ENCODE assay signal across 28 mouse cellular contexts in genomic region chr16:48745418-48745817, GRCm38 (mm10). TPM values are rescaled to one million over a fixed set of nuclear protein-coding genes. Genes with fewer than 3 reads are reported as not detected.
DNase-seq lines count a peak whose midpoint lies in the region; ATAC-seq and TF ChIP-seq lines count a peak whose summit lies in the region.
"Had no signal": no experiment of that assay in that cellular context is flagged by ENCODE, and none has a peak within 500 bp of the region (broad histone marks: within the 10 kb centered on the region; RNA-seq: fewer than 3 reads in every experiment).

No protein-coding gene starts in this region.

- H3K27me3 ChIP-seq in liver, postnatal 0 days (ENCODE audit: insufficient read depth, low read length) = 0 out of 2 replicates have a peak, but pooled peaks cover 3% of the 10 kb centered on the region
- no peaks in the 10 kb centered on the region for H3K27me3 ChIP-seq in midbrain, postnatal 0 days (ENCODE audit: insufficient read depth, low read length)
- H3K27me3 ChIP-seq: embryonic facial prominence, embryonic 13.5 days; embryonic facial prominence, embryonic 15.5 days; forebrain, embryonic 13.5 days; forebrain, embryonic 15.5 days had no signal

- H3K9me3 ChIP-seq in liver, postnatal 0 days (ENCODE audit: low read length) = no peaks in the 10 kb centered on the region
- no peaks in the 10 kb centered on the region for H3K9me3 ChIP-seq in midbrain, postnatal 0 days (ENCODE audit: low read length)
- H3K9me3 ChIP-seq: embryonic facial prominence, embryonic 13.5 days; embryonic facial prominence, embryonic 15.5 days; forebrain, embryonic 13.5 days; forebrain, embryonic 15.5 days had no signal

- H3K9ac ChIP-seq in liver, postnatal 0 days (replicated peaks) = no peak overlapping the region
- no peak overlapping the region for H3K9ac ChIP-seq in midbrain, postnatal 0 days (replicated peaks; ENCODE audit: low read length, poor library complexity, severe bottlenecking)
- H3K9ac ChIP-seq: embryonic facial prominence, embryonic 13.5 days; embryonic facial prominence, embryonic 15.5 days; forebrain, embryonic 13.5 days; forebrain, embryonic 15.5 days; forebrain, postnatal 0 days had no signal

- H3K4me2 ChIP-seq in liver, postnatal 0 days (ENCODE audit: low read depth, low read length) = no peak overlapping the region
- H3K4me2 ChIP-seq in midbrain, postnatal 0 days (ENCODE audit: low read depth, low read length, poor library complexity, severe bottlenecking) = no peak overlapping the region
- H3K4me2 ChIP-seq: embryonic facial prominence, embryonic 13.5 days; embryonic facial prominence, embryonic 15.5 days; forebrain, embryonic 13.5 days; forebrain, embryonic 15.5 days had no signal

- no peak for TF ChIP-seq EP300 in liver, postnatal 0 days (IDR thresholded peaks at IDR 0.05; ENCODE audit: low read depth)

- 53% methylated on average over 2 of the region's 2 CpGs for WGBS in liver, postnatal 0 days (ENCODE audit: insufficient replicate concordance)
- 92% methylated on average over 2 of the region's 2 CpGs for WGBS in midbrain, postnatal 0 days

- no peaks in the 10 kb centered on the region for H3K36me3 ChIP-seq in liver, postnatal 0 days (replicated peaks; ENCODE audit: insufficient read depth, low read length)
- H3K36me3 ChIP-seq in midbrain, postnatal 0 days (ENCODE audit: insufficient read depth, low read length) = no peaks in the 10 kb centered on the region
- H3K36me3 ChIP-seq: embryonic facial prominence, embryonic 13.5 days; embryonic facial prominence, embryonic 15.5 days; forebrain, embryonic 15.5 days had no signal

- no peak for TF ChIP-seq CTCF in embryonic fibroblast, embryonic 13.5 days (IDR thresholded peaks at IDR 0.05; ENCODE audit: borderline replicate concordance, insufficient read depth, low read length)
- TF ChIP-seq CTCF in liver, postnatal 0 days (IDR thresholded peaks at IDR 0.05; ENCODE audit: low read depth) = no peak
- no peak for TF ChIP-seq CTCF in midbrain, postnatal 0 days (IDR thresholded peaks at IDR 0.05)

- H3K27ac ChIP-seq in embryonic fibroblast, embryonic 13.5 days (ENCODE audit: insufficient read depth, low read length) = peak overlapping the region; percentile 91
- no peak overlapping the region for H3K27ac ChIP-seq in liver, postnatal 0 days (ENCODE audit: low read depth)
- H3K27ac ChIP-seq in midbrain, postnatal 0 days (ENCODE audit: low read depth, low read length) = no peak overlapping the region
- H3K27ac ChIP-seq: embryonic facial prominence, embryonic 13.5 days; embryonic facial prominence, embryonic 15.5 days; forebrain, embryonic 13.5 days; forebrain, embryonic 15.5 days had no signal

- peak; percentile 65 for ATAC-seq in CD4-positive, CD25-positive, alpha-beta regulatory T cell, adult 4 months
- no peak for ATAC-seq in liver, postnatal 0 days
- no peak for ATAC-seq in midbrain, postnatal 0 days (ENCODE audit: low FRiP score)
- ATAC-seq: forebrain, embryonic 13.5 days; forebrain, embryonic 15.5 days; forebrain, postnatal 0 days had no signal

- H3K4me3 ChIP-seq in embryonic fibroblast, embryonic 13.5 days (ENCODE audit: insufficient read depth, low read length) = no peak overlapping the region
- H3K4me3 ChIP-seq in liver, postnatal 0 days (ENCODE audit: low read depth, low read length) = no peak overlapping the region
- H3K4me3 ChIP-seq in midbrain, postnatal 0 days (ENCODE audit: low read depth, low read length) = no peak overlapping the region
- H3K4me3 ChIP-seq: embryonic facial prominence, embryonic 13.5 days; embryonic facial prominence, embryonic 15.5 days; forebrain, embryonic 13.5 days; forebrain, embryonic 15.5 days had no signal

- no peak for TF ChIP-seq POLR2A in embryonic fibroblast, embryonic 13.5 days (IDR thresholded peaks at IDR 0.05; ENCODE audit: low read depth, low read length)

- peaks cover 9% of the 10 kb centered on the region for H3K4me1 ChIP-seq in embryonic fibroblast, embryonic 13.5 days (ENCODE audit: control insufficient read depth, insufficient read depth, low read length)
- no peaks in the 10 kb centered on the region for H3K4me1 ChIP-seq in liver, postnatal 0 days (ENCODE audit: insufficient read depth)
- no peaks in the 10 kb centered on the region; the same call in 1 of the 2 replicates for H3K4me1 ChIP-seq in midbrain, postnatal 0 days (ENCODE audit: insufficient read depth, low read length)
- H3K4me1 ChIP-seq: embryonic facial prominence, embryonic 15.5 days had no signal

- peak; percentile 23 for DNase-seq in thymus, postnatal 14 days
- no peak for DNase-seq in thymus, postnatal 4 days
- DNase-seq in naive thymus-derived CD4-positive, alpha-beta T cell, adult 2 months (ENCODE audit: low read depth) = peak; percentile 37
- DNase-seq in liver, postnatal 0 days = no peak
- no peak for DNase-seq in midbrain, postnatal 0 days (ENCODE audit: low spot score)
- DNase-seq in c-Kit-positive CD71-positive TER-119-positive erythroid progenitor cells, embryonic 14.5 days (ENCODE audit: low spot score) = no peak
- DNase-seq: adrenal gland, adult 2 months; adrenal gland, postnatal 10 days; adrenal gland, postnatal 25 days; B cell, adult 2 months; cerebellum, adult 11 months; cerebellum, adult 18-20 months; cerebellum, adult 8-10 months; cerebellum, adult 9-11 months; cerebellum, postnatal 14 days; cerebellum, postnatal 36 days; embryo, embryonic 11 days; forebrain, postnatal 0 days had no signal

RNA-seq across cellular contexts. Expression of gene Trat1, which starts 26.4 kb away (rescaled TPM):
- polyA plus RNA-seq in CD4-positive, CD25-positive, alpha-beta regulatory T cell, adult 4 months (2017; shearing (Covaris generic)) = 100 to 1,000 TPM; 122 to 148 TPM
- not detected in 2 replicates for polyA plus RNA-seq in embryonic fibroblast, embryonic 13.5 days (2011; ENCODE audit: insufficient read length, low read depth, missing spikeins)
- not detected in 2 replicates for polyA plus RNA-seq in liver, postnatal 0 days (2015; fragmentation: Nextera tagmentation; extraction: Ambion mirVana)
- total RNA-seq in midbrain, postnatal 0 days (2014; rRNA removed) = 0.11 TPM in 1 of 2 replicates, not detected in the other
- polyA plus RNA-seq in midbrain, postnatal 0 days (2015; fragmentation: Nextera tagmentation; extraction: Ambion mirVana) = 0.18 TPM in 1 of 2 replicates, not detected in the other
- total RNA-seq: adrenal gland, adult 2 months; ES-E14; MEL had no signal
- polyA plus RNA-seq: adrenal gland, adult 2 months; embryonic facial prominence, embryonic 11.5 days; embryonic facial prominence, embryonic 13.5 days; embryonic facial prominence, embryonic 15.5 days; forebrain, embryonic 11.5 days; forebrain, embryonic 13.5 days; forebrain, embryonic 15.5 days; forebrain, postnatal 0 days had no signal

Comparison
In these comparisons a context has a peak if more than half of its experiments do, and no peak if none do; other contexts are left out.
1. DNase-seq: peak in thymus, postnatal 14 days (single experiment) and naive thymus-derived CD4-positive, alpha-beta T cell, adult 2 months (single experiment); none in thymus, postnatal 4 days (single experiment), liver, postnatal 0 days (single experiment), midbrain, postnatal 0 days (single experiment) and c-Kit-positive CD71-positive TER-119-positive erythroid progenitor cells, embryonic 14.5 days (single experiment).
2. RNA of gene Trat1, which starts 26.4 kb away (polyA plus RNA-seq): 122 to 148 TPM in CD4-positive, CD25-positive, alpha-beta regulatory T cell, adult 4 months; not detected in embryonic fibroblast, embryonic 13.5 days, not detected in liver, postnatal 0 days and 0.18 TPM in midbrain, postnatal 0 days; every median in the first group is over 10 times any median in the second.